Mouse (Mus musculus): ENCODE measurements around the gene Cntn1.

Cntn1 gene

DNA sequence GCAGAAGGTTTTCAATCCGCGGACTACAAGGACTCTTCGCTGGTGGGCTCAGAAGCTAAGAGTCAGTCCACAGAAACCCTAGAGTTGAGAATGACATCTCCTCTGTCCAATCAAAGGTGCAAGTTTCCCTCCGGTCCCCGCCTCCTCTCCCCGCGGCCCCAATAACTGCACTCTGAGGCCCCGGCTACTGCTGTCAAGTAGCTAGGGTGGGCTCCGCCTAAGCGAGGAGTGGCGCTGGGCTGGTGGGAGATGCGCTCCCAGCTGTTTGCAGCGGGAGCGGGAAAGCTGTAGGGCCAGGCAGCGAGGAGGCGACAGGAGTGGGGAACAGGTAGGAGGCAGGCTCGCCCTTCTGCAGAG is at the start of gene Cntn1:
TSS of gene Cntn1 (plus strand) at position 170 of the 357 bp plus-strand sequence.
- DNase-seq (ENCODE audit: extremely low read depth, low read depth, low spot score), result no peak

DNA sequence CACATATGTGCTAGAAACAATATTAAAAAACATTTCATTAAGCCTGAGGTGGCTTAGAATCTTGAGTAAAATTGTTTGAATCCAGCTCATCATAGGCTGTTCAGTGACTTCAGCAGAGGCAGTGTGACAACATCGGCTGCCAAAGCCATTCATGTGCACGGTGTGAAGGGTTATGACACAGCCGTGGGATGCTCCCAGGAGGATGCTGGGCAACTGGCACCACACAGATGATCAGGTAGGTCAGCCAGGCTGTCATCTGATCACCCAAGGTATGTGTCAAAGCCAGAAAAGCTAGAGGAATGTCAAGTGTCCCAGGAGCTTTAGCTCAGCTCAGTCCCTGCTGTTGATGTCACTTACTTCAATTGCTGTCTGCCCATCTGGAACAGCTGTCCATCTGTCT is 49.5 kb upstream of the Cntn1 start:
- no peak for DNase-seq (ENCODE audit: extremely low read depth, low read depth, low spot score)

- DNase-seq (ENCODE audit: extremely low read depth, low read depth, low spot score), result no peak
Observed at GRCm38 (mm10) chr15:92012165-92013083, 38.5 kb upstream of the Cntn1 start.

DNA sequence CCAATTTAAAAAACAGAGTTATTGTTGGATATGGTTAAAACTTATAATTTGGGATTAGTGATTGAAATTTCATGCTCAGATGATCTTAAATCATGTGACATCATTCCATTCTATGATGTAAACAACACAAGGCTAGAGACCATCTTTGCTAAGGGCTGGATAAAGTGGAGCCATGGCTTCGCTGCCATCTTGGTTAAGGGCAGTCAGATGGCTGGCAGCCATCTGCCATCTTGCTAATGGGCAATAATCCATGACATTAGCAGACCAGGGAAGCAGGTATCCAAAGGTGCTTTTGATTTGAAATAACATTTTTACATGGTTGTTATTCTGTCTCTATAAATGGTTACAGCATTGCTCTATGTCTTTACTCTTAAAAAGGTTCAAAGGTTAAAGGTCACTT is 16.9 kb upstream of the Cntn1 start:
- DNase-seq (ENCODE audit: extremely low read depth, low read depth, low spot score), result no peak

DNA sequence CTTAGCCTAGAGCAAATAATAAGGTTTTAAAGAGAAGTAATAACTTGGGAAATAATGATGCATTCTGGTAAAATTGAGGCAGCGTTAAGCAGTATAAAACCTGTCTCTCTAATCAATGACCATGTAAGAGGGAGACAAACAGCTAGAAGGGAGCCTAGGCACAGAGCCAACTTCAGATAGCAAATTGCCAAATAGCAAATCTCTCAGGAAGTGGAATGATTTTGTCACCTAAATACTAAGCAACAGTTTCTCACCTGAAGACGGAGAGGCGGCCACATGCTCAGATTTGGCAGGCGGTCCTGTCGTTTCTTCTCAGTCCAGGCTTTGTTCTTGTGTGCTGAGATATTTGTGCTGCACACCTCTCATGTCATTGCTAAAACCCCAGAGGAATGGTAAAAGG is 8.4 kb upstream of the Cntn1 start:
- DNase-seq (ENCODE audit: extremely low read depth, low read depth, low spot score), result no peak

DNA sequence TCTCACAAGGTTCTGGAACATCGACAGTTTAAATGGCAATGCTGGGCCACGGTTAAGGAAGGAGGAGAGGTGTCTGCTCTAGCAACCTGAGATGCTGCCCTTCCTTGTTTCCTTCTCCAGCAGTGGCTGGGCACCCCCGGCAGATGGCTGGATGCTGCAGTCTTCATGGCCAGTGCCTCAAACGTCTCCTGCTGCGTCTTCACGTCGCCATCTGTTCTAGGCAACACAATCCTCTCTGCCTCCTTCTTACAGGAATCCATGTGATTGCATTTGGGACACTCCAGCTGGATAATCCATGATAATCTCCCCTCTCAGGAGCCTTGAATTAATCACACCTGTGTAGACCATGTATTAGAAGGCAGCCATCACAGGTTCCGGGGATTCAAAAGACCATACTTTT is 4.9 kb upstream of the Cntn1 start:
- no peak for DNase-seq (ENCODE audit: extremely low read depth, low read depth, low spot score)

DNA sequence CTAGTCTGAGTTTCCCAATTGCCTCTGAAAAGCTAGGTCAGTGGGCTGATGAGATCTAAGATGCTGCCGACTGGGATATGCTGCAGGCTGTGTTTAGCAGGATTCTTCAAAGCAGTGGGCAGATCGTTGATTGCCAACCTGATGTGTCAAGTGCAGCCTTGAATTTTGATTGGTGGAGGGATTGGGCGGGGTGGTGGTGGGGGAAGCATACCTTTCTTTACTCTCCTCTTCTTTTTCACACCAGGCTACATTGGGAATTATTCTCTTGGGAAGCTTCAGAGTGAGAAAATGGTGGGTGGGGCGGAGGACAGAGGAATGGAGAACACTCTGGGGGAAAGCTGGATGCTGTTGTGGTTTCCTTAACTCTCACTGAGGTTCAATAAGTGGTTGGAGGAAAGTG is 2.9 kb upstream of the Cntn1 start:
- no peak for DNase-seq (ENCODE audit: extremely low read depth, low read depth, low spot score)

- no peak for DNase-seq (ENCODE audit: extremely low read depth, low read depth, low spot score)
Observed at GRCm38 (mm10) chr15:92048531-92048930, 2.4 kb upstream of the Cntn1 start.

DNA sequence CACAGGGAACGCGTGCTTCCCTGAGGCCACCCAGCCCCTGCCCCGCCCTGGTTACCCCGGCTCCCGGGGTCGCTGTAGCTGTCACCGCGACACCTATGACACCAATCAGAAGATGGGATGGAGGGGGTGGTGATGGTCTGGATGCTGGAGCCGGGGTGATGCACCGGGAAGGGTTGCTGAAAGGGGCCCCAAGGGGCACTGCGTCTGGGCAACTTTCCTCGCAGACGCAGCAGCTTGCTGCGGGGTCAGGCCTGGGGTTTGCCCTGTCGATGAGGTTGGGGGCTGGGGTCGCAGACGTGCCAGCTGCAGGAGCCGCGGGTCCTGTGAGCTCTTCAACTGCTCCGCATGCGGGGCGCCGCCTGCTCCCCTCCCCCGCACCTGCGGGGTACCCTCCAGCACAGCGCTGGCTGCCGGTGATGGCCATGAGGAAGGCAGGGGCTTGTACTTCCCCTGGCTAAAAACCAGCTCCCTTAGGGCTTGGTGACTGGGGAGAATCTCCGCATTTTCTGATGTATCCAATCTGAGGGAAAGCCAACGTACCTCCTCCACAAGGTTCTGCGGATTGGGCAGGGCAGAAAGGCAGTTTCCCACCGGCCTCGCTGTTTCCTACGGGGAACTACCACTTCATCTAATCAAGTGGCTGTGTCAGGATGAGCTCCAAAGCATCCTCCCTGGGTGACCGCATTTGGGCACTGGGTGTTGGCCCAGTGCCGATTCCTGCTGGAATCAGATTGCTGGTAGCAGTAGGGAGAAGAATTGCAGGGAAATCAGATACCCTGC is 578 bp downstream of the Cntn1 start:
- no peak for DNase-seq (ENCODE audit: extremely low read depth, low read depth, low spot score)

GRCm38 (mm10) chr15:92052133-92052463 is 1.1 kb downstream of the Cntn1 start:
- DNase-seq (ENCODE audit: extremely low read depth, low read depth, low spot score), result no peak

DNA sequence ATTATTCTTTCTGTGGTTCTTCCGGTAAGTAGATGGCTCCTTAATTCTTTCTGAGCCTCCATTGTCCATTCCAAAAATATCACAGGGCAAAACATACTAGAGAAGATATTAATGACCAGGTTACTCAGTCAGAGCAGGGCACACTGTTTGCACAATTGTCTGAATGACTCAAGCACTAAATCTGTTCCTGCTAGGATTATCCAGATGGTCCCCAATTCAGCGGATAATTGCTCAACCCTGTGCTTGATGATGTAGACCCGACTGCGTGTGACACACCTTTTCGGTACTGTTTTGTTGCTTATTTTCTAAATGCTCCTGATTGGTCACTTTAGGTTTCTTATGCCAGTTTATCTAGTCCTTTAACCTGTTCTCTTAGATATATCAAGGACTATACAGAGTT is 6.6 kb downstream of the Cntn1 start:
- DNase-seq (ENCODE audit: extremely low read depth, low read depth, low spot score), result no peak

DNA sequence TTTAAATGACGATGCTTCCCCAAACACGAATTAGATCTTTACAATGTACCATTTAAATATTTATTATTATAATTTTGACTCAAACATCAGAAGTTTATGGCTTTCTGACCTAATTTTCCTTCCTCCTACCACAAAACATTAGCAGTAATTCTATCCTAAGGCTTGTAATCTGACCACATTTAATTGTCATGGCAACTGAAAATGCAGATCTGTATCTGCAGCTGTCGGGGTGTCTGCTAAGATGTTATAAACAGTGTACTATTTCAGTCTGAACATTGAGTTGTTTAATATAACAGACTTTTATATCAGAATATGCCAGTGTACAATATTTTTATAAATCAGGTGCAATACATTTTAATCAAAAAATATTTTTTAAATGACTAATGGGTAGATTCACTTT is 10.0 kb downstream of the Cntn1 start:
- DNase-seq (ENCODE audit: extremely low read depth, low read depth, low spot score), result no peak

DNA sequence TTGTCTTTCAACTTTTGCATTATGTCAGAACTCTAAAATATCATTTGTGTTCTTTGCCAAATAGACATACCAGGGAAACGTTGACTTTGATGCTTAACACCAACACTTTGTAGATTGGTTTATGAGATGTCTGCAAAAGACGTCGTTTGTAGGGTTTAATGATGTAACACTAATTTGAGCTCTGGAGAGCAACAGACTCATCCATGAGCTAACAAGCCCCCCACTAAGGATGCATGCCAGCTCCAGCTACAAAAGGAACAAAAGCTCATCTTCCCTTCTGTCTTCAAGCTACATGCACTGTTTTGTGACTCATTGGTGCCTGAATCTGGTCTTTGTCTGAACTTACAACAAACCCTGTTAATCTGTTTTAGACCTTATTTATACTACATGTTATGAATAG is 28.5 kb downstream of the Cntn1 start:
- no peak for DNase-seq (ENCODE audit: extremely low read depth, low read depth, low spot score)

DNA sequence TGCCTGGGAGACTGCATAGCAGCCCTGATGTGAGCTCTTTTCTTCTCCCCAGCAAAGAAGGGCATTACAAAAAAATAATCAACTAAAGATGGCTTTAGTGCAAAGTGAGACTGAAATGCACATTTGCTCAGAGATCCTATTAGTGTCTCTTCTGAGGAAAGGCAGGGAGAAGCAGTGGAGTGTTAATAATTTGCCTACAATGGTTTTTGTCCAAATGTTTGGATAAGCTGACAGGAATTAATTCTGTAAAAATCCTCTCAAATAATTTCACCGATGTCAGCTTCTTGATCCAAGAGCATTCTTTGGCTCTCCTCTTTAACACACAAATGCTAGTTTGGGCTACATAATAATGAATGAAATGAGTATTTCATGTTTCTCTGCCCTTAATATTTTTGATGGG is 34.9 kb downstream of the Cntn1 start:
- no peak for DNase-seq (ENCODE audit: extremely low read depth, low read depth, low spot score)

DNA sequence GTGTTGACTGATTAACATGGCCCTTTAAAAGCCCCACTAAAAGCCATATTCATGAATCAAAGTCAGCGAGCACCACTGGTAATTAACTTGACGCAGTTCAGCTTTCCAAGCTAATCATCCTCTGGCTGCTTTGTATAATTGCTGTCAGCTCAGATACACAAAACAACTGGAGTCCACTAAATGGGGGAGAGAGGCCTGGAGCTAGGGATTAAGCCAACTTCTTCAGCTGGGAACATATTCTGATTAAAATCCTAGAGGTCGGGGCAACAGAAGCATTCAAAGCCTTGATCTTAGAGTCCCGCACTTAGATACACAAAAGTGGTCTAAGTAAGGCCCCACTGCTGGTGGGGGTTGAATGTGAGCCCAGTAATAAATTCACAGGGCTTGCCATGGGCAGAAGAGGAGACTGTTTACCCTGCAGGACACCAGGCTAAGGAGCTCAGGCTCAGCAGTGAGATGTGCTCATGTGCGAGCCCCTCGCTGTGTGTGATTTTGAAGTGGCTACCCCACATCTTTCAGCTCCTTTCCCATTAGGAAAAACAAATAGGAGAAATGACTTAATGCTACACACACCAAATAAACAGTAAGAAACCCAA is 36.8 kb downstream of the Cntn1 start:
- no peak for DNase-seq (ENCODE audit: extremely low read depth, low read depth, low spot score)

GRCm38 (mm10) chr15:92090787-92091186 is 39.8 kb downstream of the Cntn1 start:
- DNase-seq (ENCODE audit: extremely low read depth, low read depth, low spot score), result no peak

- DNase-seq (ENCODE audit: extremely low read depth, low read depth, low spot score), result no peak
Observed at GRCm38 (mm10) chr15:92092041-92092440, 41.1 kb downstream of the Cntn1 start.

DNA sequence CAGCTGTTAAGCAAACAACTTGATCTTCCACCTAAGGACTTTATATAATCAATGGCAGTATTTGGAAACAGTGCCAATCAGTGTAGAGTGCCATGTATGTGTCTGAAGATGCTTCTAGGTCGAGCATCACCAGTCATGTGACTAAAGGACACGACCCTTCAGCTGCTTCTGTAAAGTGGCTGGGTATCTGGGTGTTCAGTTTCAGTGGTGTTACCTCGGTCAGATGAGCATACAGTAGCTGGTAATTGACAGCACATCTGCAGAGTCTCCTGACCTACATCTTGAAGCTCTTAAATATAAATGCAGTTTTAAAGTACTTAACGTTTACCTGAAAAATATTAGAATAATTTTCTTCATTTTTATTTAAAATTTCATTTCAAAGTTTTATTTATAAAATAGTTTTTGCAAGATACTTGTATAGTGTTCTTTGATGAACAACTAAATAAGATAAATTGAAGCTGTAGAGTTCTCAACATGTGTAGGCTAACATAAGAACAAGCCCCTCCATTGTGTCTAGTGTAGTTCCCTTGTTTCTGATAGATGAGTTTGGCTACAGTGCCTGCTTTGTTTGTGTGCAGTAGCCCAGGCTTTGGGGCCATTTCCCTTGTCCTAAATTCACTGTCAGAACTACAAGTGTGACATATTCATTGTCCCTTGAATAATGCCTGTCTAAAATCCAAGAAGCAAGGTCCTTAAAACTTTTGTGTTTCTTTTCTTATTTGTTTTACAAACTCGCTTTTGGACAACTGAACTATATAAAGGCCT is 48.6 kb downstream of the Cntn1 start:
- no peak for DNase-seq (ENCODE audit: extremely low read depth, low read depth, low spot score)

DNA sequence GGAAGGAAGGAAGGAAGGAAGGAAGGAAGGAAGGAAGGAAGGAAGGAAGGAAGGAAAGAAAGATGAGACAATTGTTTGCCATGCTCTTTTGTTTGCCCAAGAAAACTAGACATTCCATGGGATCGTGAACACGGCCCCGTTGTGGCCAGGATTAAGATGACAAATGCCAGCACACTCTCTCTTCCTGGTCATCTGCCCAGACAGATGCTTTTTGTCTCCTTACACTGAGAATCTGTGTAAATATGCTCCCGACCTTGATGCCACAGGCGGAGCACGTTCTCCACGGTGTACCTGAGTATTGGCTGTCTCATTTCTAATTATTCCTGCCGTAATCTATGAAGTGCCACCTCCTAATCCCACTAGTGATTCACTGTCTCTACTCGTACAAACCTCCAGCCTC is 51.0 kb downstream of the Cntn1 start:
- no peak for DNase-seq (ENCODE audit: extremely low read depth, low read depth, low spot score)

DNA sequence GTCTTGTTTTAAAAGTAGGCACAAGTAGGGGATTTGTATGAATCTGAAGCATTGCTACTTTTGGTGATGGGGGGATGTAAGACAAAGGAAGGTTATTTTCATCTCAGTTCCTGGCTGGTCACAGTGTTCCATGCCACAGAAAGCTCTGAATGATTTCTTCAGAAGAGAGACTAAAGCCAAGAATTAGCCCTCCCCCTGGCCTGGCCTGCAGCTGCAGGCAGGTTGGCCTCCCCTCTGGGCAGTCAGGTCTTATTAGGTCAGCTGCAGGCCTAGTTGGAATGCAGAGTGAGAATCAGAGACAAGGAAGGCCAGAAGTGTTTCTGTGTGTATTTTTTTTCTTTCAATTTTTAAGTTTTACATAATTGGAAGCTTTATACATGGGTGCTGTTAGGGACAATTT is 61.5 kb downstream of the Cntn1 start:
- no peak for DNase-seq (ENCODE audit: extremely low read depth, low read depth, low spot score)

DNA sequence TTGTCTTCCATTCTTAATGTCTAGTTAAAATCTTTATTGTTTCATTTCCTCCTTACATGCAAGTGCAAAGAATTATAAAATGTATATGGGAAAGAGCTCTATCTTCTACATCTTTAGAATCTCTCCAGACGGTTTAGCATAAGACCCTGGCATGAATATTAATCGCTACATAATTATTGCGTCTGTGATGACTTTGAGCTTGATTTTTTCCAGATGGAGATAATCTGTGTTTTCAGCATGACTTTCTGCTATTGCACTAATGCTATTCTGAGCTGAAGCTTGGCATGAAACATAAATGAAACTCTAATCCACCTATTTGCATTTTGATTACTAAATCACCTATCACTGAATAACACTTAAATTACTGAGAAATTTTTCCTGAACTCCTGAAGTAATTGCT is 82.0 kb downstream of the Cntn1 start:
- no peak for DNase-seq (ENCODE audit: extremely low read depth, low read depth, low spot score)

Measured in fat pad, adult 2 months (tissue).